ENCODE assay signal across 28 mouse cellular contexts in genomic region chr7:141541681-141542080, GRCm38 (mm10). TPM values are rescaled to one million over a fixed set of nuclear protein-coding genes. Genes with fewer than 3 reads are reported as not detected.
DNase-seq lines count a peak whose midpoint lies in the region; ATAC-seq and TF ChIP-seq lines count a peak whose summit lies in the region.
"Had no signal": no experiment of that assay in that cellular context is flagged by ENCODE, and none has a peak within 500 bp of the region (broad histone marks: within the 10 kb centered on the region; RNA-seq: fewer than 3 reads in every experiment).

No protein-coding gene starts in this region.

- H3K79me2 ChIP-seq in myocyte (ENCODE audit: control insufficient read depth, insufficient read depth): peaks cover 13% of the 10 kb centered on the region

- no peak overlapping the region for H3ac ChIP-seq in myocyte (ENCODE audit: control insufficient read depth, insufficient read length)

- ATAC-seq in hindbrain, embryonic 14.5 days (ENCODE audit: low FRiP score): no peak
- ATAC-seq: activated CD4-positive, CD25-positive, alpha-beta regulatory T cell, adult 4 months; forebrain, embryonic 13.5 days; forebrain, embryonic 16.5 days; intestine, postnatal 0 days had no signal

- no peak for TF ChIP-seq POLR2A in embryonic fibroblast, embryonic 13.5 days (IDR thresholded peaks at IDR 0.05; ENCODE audit: low read depth, low read length)
- no peak for TF ChIP-seq POLR2A in myocyte (IDR thresholded peaks at IDR 0.05; ENCODE audit: insufficient read length, low read depth)

- intact Hi-C loops in gastrocnemius, adult 2 months (cut with DNase I): no loop called here

- H3K27me3 ChIP-seq in myocyte (ENCODE audit: control insufficient read depth, insufficient read depth, insufficient read length): no peaks in the 10 kb centered on the region
- H3K27me3 ChIP-seq in hindbrain, embryonic 14.5 days (ENCODE audit: control insufficient read depth, insufficient read depth, low read length): no peaks in the 10 kb centered on the region
- H3K27me3 ChIP-seq: embryonic facial prominence, embryonic 12.5 days; embryonic facial prominence, embryonic 15.5 days; heart, embryonic 13.5 days; hindbrain, embryonic 15.5 days had no signal

- no peaks in the 10 kb centered on the region for H3K9me3 ChIP-seq in hindbrain, embryonic 14.5 days (ENCODE audit: control insufficient read depth, low read length)
- H3K9me3 ChIP-seq: embryonic facial prominence, embryonic 12.5 days; embryonic facial prominence, embryonic 15.5 days; forebrain, embryonic 10.5 days; forebrain, embryonic 13.5 days; G1E; heart, embryonic 10.5 days; heart, embryonic 13.5 days; hindbrain, embryonic 15.5 days had no signal

- DNase-seq in gastrocnemius, adult 2 months: no peak
- DNase-seq in gastrocnemius, postnatal 25 days: no peak
- DNase-seq in Muller cell, postnatal 12 days (ENCODE audit: inconsistent ontology term): peak; percentile 59
- no peak for DNase-seq in hindbrain, embryonic 14.5 days (ENCODE audit: low spot score)
- DNase-seq in left cerebral cortex, adult 11 months (ENCODE audit: low spot score): no peak
- DNase-seq in right cerebral cortex, adult 2 months (ENCODE audit: low spot score in 2 of 2): no peak
- DNase-seq: adrenal gland, adult 8-10 months; adrenal gland, postnatal 25 days; cerebellum, adult 18-20 months; gastrocnemius, postnatal 14 days; heart, adult 18-20 months; heart, postnatal 14 days; heart, postnatal 4 days; kidney, adult 2 months had no signal

- H3K4me1 ChIP-seq in embryonic fibroblast, embryonic 13.5 days (ENCODE audit: control insufficient read depth, insufficient read depth, low read length): peaks cover 11% of the 10 kb centered on the region
- H3K4me1 ChIP-seq in hindbrain, embryonic 14.5 days (replicated peaks; ENCODE audit: control insufficient read depth, insufficient read depth, low read length): peaks cover 16% of the 10 kb centered on the region

- no peak overlapping the region for H3K4me3 ChIP-seq in gastrocnemius, adult 2 months
- no peak overlapping the region for H3K4me3 ChIP-seq in embryonic fibroblast, embryonic 13.5 days (ENCODE audit: insufficient read depth, low read length)
- no peak overlapping the region for H3K4me3 ChIP-seq in myocyte
- no peak overlapping the region for H3K4me3 ChIP-seq in hindbrain, embryonic 14.5 days (replicated peaks; ENCODE audit: low read length)
- H3K4me3 ChIP-seq: embryonic facial prominence, embryonic 12.5 days; embryonic facial prominence, embryonic 15.5 days; erythroblast, embryonic 14.5 days; forebrain, embryonic 10.5 days; forebrain, embryonic 13.5 days; heart, embryonic 10.5 days; heart, embryonic 13.5 days; hindbrain, embryonic 15.5 days had no signal

- H3K9ac ChIP-seq in hindbrain, embryonic 14.5 days: no peak overlapping the region
- H3K9ac ChIP-seq: embryonic facial prominence, embryonic 12.5 days; embryonic facial prominence, embryonic 15.5 days; forebrain, embryonic 13.5 days; heart, embryonic 13.5 days; hindbrain, embryonic 15.5 days had no signal

- WGBS in hindbrain, embryonic 14.5 days: 86% methylated on average over 4 of the region's 4 CpGs

- no peaks in the 10 kb centered on the region for H3K36me3 ChIP-seq in myocyte (ENCODE audit: control insufficient read depth, insufficient read depth)
- no peaks in the 10 kb centered on the region for H3K36me3 ChIP-seq in hindbrain, embryonic 14.5 days (replicated peaks; ENCODE audit: control insufficient read depth, insufficient read depth)
- H3K36me3 ChIP-seq: embryonic facial prominence, embryonic 12.5 days; embryonic facial prominence, embryonic 15.5 days; forebrain, embryonic 10.5 days; heart, embryonic 10.5 days; heart, embryonic 13.5 days; hindbrain, embryonic 15.5 days had no signal

- peak overlapping the region; percentile 91 for H3K4me2 ChIP-seq in myocyte (ENCODE audit: low read depth)
- H3K4me2 ChIP-seq in hindbrain, embryonic 14.5 days (replicated peaks): no peak overlapping the region
- H3K4me2 ChIP-seq: embryonic facial prominence, embryonic 12.5 days; embryonic facial prominence, embryonic 15.5 days; forebrain, embryonic 13.5 days; heart, embryonic 13.5 days; hindbrain, embryonic 15.5 days had no signal

- H3K27ac ChIP-seq in gastrocnemius, adult 2 months: peak overlapping the region; percentile 93; the same call in 1 of the 2 replicates
- peak overlapping the region; percentile 93 for H3K27ac ChIP-seq in embryonic fibroblast, embryonic 13.5 days (ENCODE audit: insufficient read depth, low read length)
- no peak overlapping the region for H3K27ac ChIP-seq in hindbrain, embryonic 14.5 days
- H3K27ac ChIP-seq: embryonic facial prominence, embryonic 12.5 days; forebrain, embryonic 10.5 days; heart, embryonic 10.5 days; hindbrain, embryonic 15.5 days had no signal

- TF ChIP-seq CTCF in gastrocnemius, adult 2 months (IDR thresholded peaks at IDR 0.05): no peak
- TF ChIP-seq CTCF in embryonic fibroblast, embryonic 13.5 days (IDR thresholded peaks at IDR 0.05; ENCODE audit: borderline replicate concordance, insufficient read depth, low read length): no peak

TF ChIP-seq in myocyte, 11 proteins besides CTCF, POLR2A, EP300 and RAD21:
- TF ChIP-seq USF1 (IDR thresholded peaks at IDR 0.05; ENCODE audit: low read depth): no peak
- no peak for TF ChIP-seq TCF12 (IDR thresholded peaks at IDR 0.05; ENCODE audit: insufficient read depth, poor library complexity, severe bottlenecking)
- no peak for TF ChIP-seq POLR2AphosphoS2 (IDR thresholded peaks at IDR 0.05; ENCODE audit: insufficient read length, low read depth)
- TF ChIP-seq MAX (IDR thresholded peaks at IDR 0.05; ENCODE audit: low read depth): no peak
- no peak for TF ChIP-seq REST (IDR thresholded peaks at IDR 0.05; ENCODE audit: insufficient read depth, insufficient read length)
- no peak for TF ChIP-seq CEBPB (IDR thresholded peaks at IDR 0.05; ENCODE audit: insufficient read depth, poor library complexity, severe bottlenecking)
- TF ChIP-seq SRF (IDR thresholded peaks at IDR 0.05; ENCODE audit: control insufficient read depth, insufficient read length, low read depth): no peak
- TF ChIP-seq MYOG (IDR thresholded peaks at IDR 0.05; ENCODE audit: control insufficient read depth in 1 of 3, insufficient read depth in 1 of 3, insufficient read length in 2 of 3, low read depth in 2 of 3): no peak

RNA-seq across cellular contexts. Expression of gene Chid1, which starts 2.0 kb away (rescaled TPM):
- 10 to 100 TPM; 11.5 to 21.6 TPM for total RNA-seq in gastrocnemius, adult 2 months (2021)
- 10 to 100 TPM; 14.5 to 18.4 TPM for total RNA-seq in gastrocnemius, postnatal 25 days (2021)
- polyA plus RNA-seq in embryonic fibroblast, embryonic 13.5 days (2011; ENCODE audit: insufficient read length, low read depth, missing spikeins): 45.8 and 48.7 TPM in 2 replicates
- polyA plus RNA-seq in myocyte (2012; fragmentation: generic; extraction: Trizol): 51.3 TPM
- polyA plus RNA-seq in hindbrain, embryonic 14.5 days (2014; fragmentation: Nextera tagmentation; extraction: Ambion mirVana): 45.5 and 47.8 TPM in 2 replicates

RNA-seq across cellular contexts. Expression of gene Ap2a2, which starts 20.3 kb away (rescaled TPM):
- 10 to 100 TPM; 52.2 to 52.9 TPM for total RNA-seq in gastrocnemius, adult 2 months (2021)
- total RNA-seq in gastrocnemius, postnatal 25 days (2021): 10 to 100 TPM; 42.9 to 45.5 TPM
- 128 TPM in 2 replicates for polyA plus RNA-seq in embryonic fibroblast, embryonic 13.5 days (2011; ENCODE audit: insufficient read length, low read depth, missing spikeins)
- polyA plus RNA-seq in myocyte (2012; fragmentation: generic; extraction: Trizol): 89.2 TPM
- 104 TPM in 2 replicates for polyA plus RNA-seq in hindbrain, embryonic 14.5 days (2014; fragmentation: Nextera tagmentation; extraction: Ambion mirVana)
